Mouse (Mus musculus): ENCODE data around the gene Drc3. TPM values are rescaled to one million over a fixed set of nuclear protein-coding genes. Genes with fewer than 3 reads are reported as not detected.
A peak's percentile ranks its signal among the peaks of the same experiment; 100 is the strongest.

The Drc3 gene
- polyA plus RNA-seq, 1 experiment from 2014 or later = 1.3 TPM

DNA sequence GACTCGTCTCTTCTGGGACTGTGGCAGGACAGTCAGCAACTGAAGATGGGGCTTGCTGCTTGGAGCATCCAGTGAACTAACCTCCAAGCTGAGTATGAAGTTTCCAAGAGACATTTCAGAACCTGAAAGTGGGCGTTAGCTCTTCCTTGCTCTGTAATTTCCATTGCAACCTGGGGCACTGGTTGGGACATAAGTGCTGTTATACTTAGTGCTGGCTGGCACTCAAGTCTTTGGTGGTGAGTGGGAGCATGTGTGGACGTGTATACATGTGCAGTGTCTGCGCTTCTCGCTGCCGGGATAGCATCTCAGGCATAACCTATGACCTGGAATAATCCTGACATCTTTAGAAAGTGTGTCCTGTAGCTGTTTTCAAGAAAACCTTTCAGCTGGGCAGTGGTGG, 38.2 kb downstream of the Drc3 start:
- WGBS = 90% methylated on average over 6 of the region's 6 CpGs
- no peak overlapping the region for H3K9ac ChIP-seq (ENCODE audit: low read depth, low read length)
- no peaks in the 10 kb centered on the region for H3K27me3 ChIP-seq (ENCODE audit: control insufficient read depth, insufficient read depth, low read length)
- no peaks in the 10 kb centered on the region for H3K36me3 ChIP-seq (ENCODE audit: control insufficient read depth, insufficient read depth, low read length)
- no peaks in the 10 kb centered on the region for H3K4me1 ChIP-seq (ENCODE audit: control insufficient read depth, insufficient read depth, low read length)
- no peak overlapping the region for H3K4me2 ChIP-seq (replicated peaks; ENCODE audit: low read depth, low read length)
- H3K4me3 ChIP-seq (ENCODE audit: low read length) = no peak overlapping the region
- H3K27ac ChIP-seq (ENCODE audit: low read depth, low read length) = no peak overlapping the region
- no peak for ATAC-seq (ENCODE audit: low FRiP score, low TSS enrichment)
- H3K9me3 ChIP-seq (ENCODE audit: control insufficient read depth, low read length) = no peaks in the 10 kb centered on the region

DNA sequence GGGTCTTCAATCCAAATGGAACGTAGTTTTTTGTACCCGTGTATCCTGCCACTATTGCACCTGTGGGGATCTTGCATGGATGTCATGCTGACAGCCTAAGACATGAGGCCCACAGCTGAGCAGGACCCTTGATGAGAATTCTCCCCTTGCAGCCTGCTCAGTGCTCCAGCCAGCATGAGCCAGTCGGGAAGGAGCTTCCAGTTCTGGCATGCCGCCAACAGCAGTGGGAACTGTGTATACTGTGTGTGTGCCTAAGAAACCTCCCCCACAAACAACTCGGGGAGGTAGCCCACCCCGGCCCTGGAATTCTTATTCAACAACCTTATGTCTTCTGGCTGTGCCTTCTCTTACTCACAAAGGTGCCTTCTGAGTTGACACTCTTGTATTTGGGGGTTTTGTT, 43.4 kb downstream of the Drc3 start:
- no peaks in the 10 kb centered on the region for H3K27me3 ChIP-seq (ENCODE audit: control insufficient read depth, insufficient read depth, low read length)
- no peaks in the 10 kb centered on the region for H3K4me1 ChIP-seq (ENCODE audit: control insufficient read depth, insufficient read depth, low read length)
- no peak overlapping the region for H3K4me2 ChIP-seq (replicated peaks; ENCODE audit: low read depth, low read length)
- peaks cover 16% of the 10 kb centered on the region for H3K36me3 ChIP-seq (ENCODE audit: control insufficient read depth, insufficient read depth, low read length)
- H3K9me3 ChIP-seq (ENCODE audit: control insufficient read depth, low read length) = no peaks in the 10 kb centered on the region
- 0 out of 2 replicates have a peak, but pooled peaks have one; percentile 57 for ATAC-seq (ENCODE audit: low FRiP score, low TSS enrichment)
- WGBS = 73% methylated on average over 6 of the region's 6 CpGs
- H3K27ac ChIP-seq (ENCODE audit: low read depth, low read length) = no peak overlapping the region
- no peak overlapping the region for H3K9ac ChIP-seq (ENCODE audit: low read depth, low read length)
- H3K4me3 ChIP-seq (ENCODE audit: low read length) = no peak overlapping the region

DNA sequence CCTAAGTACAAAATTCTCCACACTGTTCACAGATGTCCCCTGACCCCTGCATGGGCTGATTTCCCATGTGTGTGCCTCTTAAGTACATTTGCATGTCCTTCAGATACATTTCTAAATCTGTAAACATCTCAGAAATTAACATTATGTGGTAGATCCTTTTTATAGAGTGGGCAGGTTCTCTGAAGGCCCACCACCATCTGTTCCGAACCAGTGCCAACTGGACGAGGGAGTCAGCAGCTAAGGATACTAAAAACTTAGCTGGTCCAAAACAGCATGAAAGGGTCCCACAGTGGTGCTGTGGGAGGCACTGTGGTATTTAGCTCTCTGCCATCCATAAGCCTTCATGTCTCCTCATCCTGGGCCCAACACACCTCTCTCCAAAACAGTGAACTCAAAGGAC, 44.0 kb downstream of the Drc3 start:
- Histone ChIP-seq H3K9ac (ENCODE audit: low read depth, low read length) (no peak overlapping the region), H3K27ac (ENCODE audit: low read depth, low read length) (no peak overlapping the region), H3K9me3 (ENCODE audit: control insufficient read depth, low read length) (no peaks in the 10 kb centered on the region), H3K27me3 (ENCODE audit: control insufficient read depth, insufficient read depth, low read length) (no peaks in the 10 kb centered on the region), H3K36me3 (ENCODE audit: control insufficient read depth, insufficient read depth, low read length) (peaks cover 20% of the 10 kb centered on the region), H3K4me2 (replicated peaks; ENCODE audit: low read depth, low read length) (no peak overlapping the region), H3K4me3 (ENCODE audit: low read length) (no peak overlapping the region), H3K4me1 (ENCODE audit: control insufficient read depth, insufficient read depth, low read length) (no peaks in the 10 kb centered on the region)
- ATAC-seq (ENCODE audit: low FRiP score, low TSS enrichment) = no peak
- 94% methylated on average over 2 of the region's 2 CpGs for WGBS

DNA sequence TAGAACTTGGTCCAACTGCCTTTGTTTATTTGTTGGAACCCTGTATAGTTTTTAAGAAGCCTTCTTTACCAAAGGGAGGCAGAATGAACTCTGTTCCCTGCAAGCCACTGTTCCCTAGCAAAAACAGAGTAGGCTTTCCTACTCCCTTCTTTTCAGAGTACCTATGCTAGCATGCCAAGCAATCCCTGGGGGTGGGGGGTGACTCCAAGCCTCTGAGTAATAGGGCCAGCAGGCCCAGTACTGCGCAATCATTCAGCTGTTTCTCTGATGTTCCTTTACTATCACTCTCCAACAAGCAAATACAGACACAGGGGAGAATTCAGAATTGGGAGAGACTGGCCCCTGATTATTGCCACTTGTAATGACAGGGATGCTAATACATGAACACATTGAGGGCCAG, 53.5 kb downstream of the Drc3 start:
- Histone ChIP-seq H3K36me3 (ENCODE audit: control insufficient read depth, insufficient read depth, low read length) (peaks cover 76% of the 10 kb centered on the region), H3K9me3 (ENCODE audit: control insufficient read depth, low read length) (no peaks in the 10 kb centered on the region), H3K4me2 (replicated peaks; ENCODE audit: low read depth, low read length) (no peak overlapping the region), H3K27me3 (ENCODE audit: control insufficient read depth, insufficient read depth, low read length) (no peaks in the 10 kb centered on the region), H3K4me3 (ENCODE audit: low read length) (no peak overlapping the region), H3K9ac (ENCODE audit: low read depth, low read length) (no peak overlapping the region), H3K27ac (ENCODE audit: low read depth, low read length) (no peak overlapping the region), H3K4me1 (ENCODE audit: control insufficient read depth, insufficient read depth, low read length) (no peaks in the 10 kb centered on the region)
- no peak for ATAC-seq (ENCODE audit: low FRiP score, low TSS enrichment)
- WGBS = 95% methylated on average over 1 of the region's 1 CpGs

DNA sequence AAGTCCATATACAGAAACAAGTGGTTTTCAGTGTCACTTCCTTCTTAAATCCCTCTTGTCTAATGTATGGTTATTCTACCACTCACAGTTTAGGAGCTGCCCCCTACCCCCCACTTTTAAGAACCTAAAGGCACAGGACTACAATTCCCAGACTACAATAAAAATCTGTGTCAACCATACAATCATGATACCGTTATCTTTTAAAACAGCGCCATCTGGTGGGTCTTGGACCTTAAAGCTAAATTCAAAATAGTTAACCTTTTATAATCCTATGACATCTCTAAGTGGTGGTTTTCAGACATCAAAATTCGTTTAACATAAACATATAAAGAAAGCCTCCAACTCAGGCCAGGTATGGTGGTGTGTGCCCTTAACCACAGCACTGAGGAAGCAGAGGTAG, 59.0 kb downstream of the Drc3 start:
- no peaks in the 10 kb centered on the region for H3K27me3 ChIP-seq (ENCODE audit: control insufficient read depth, insufficient read depth, low read length)
- H3K4me1 ChIP-seq (ENCODE audit: control insufficient read depth, insufficient read depth, low read length) = peaks cover 8% of the 10 kb centered on the region
- H3K9me3 ChIP-seq (ENCODE audit: control insufficient read depth, low read length) = no peaks in the 10 kb centered on the region
- H3K36me3 ChIP-seq (ENCODE audit: control insufficient read depth, insufficient read depth, low read length) = peaks cover 25% of the 10 kb centered on the region
- H3K27ac ChIP-seq (ENCODE audit: low read depth, low read length) = no peak overlapping the region
- no peak overlapping the region for H3K4me3 ChIP-seq (ENCODE audit: low read length)
- 12% methylated on average over 3 of the region's 3 CpGs for WGBS
- no peak for ATAC-seq (ENCODE audit: low FRiP score, low TSS enrichment)
- no peak overlapping the region for H3K4me2 ChIP-seq (replicated peaks; ENCODE audit: low read depth, low read length)
- no peak overlapping the region for H3K9ac ChIP-seq (ENCODE audit: low read depth, low read length)

DNA sequence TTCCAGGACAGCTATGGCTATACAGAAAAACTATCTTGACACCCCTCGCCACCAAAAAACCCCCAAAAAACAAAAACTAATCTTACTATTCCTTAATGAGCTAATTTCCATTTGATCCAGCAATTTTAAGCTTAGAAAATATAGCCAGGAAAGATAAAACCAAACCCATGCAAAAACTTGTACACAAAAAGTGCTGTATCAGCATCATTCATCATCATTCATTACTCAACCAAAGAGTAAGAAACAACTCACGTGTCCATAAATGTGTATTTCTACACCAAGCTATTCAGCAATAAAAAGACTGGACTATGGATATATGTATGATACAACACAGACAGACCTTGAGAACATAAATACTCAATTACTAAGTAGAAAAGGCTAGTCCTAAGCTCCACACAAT, 59.8 kb downstream of the Drc3 start:
- no peak overlapping the region for H3K27ac ChIP-seq (ENCODE audit: low read depth, low read length)
- no peak overlapping the region for H3K9ac ChIP-seq (ENCODE audit: low read depth, low read length)
- 88% methylated on average over 2 of the region's 2 CpGs for WGBS
- no peak overlapping the region for H3K4me3 ChIP-seq (ENCODE audit: low read length)
- H3K9me3 ChIP-seq (ENCODE audit: control insufficient read depth, low read length) = no peaks in the 10 kb centered on the region
- peaks cover 18% of the 10 kb centered on the region for H3K36me3 ChIP-seq (ENCODE audit: control insufficient read depth, insufficient read depth, low read length)
- H3K4me2 ChIP-seq (replicated peaks; ENCODE audit: low read depth, low read length) = no peak overlapping the region
- H3K27me3 ChIP-seq (ENCODE audit: control insufficient read depth, insufficient read depth, low read length) = no peaks in the 10 kb centered on the region
- H3K4me1 ChIP-seq (ENCODE audit: control insufficient read depth, insufficient read depth, low read length) = peaks cover 8% of the 10 kb centered on the region
- ATAC-seq (ENCODE audit: low FRiP score, low TSS enrichment) = no peak

DNA sequence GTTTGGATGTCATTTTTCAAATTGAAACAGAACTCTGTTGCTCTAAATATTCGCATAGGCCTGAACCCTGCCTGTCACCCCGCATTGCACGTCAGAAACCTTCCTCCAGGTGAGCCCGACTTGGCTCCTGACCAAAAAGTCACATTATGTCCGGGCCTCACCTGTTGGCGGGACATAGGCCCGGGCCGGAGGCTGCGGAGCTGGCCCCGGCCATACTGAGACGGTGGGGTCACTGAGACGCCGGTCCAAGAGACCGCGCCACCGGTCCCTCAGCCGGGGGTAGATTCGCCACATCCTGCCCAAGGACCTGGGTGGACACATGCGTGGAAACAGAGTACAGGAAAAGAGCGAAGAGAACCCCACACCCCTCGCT, 63.4 kb downstream of the Drc3 start:
- Histone ChIP-seq H3K27me3 (ENCODE audit: control insufficient read depth, insufficient read depth, low read length) (no peaks in the 10 kb centered on the region), H3K9me3 (ENCODE audit: control insufficient read depth, low read length) (no peaks in the 10 kb centered on the region), H3K4me3 (ENCODE audit: low read length) (peak overlapping the region; percentile 95), H3K4me1 (ENCODE audit: control insufficient read depth, insufficient read depth, low read length) (peaks cover 19% of the 10 kb centered on the region), H3K4me2 (replicated peaks; ENCODE audit: low read depth, low read length) (peak overlapping the region; percentile 48), H3K36me3 (ENCODE audit: control insufficient read depth, insufficient read depth, low read length) (no peaks in the 10 kb centered on the region), H3K27ac (ENCODE audit: low read depth, low read length) (no peak overlapping the region), H3K9ac (ENCODE audit: low read depth, low read length) (peak overlapping the region; percentile 95)
- under 1% methylated on average over 21 of the region's 21 CpGs for WGBS
- peak; percentile 66 for ATAC-seq (ENCODE audit: low FRiP score, low TSS enrichment)

DNA sequence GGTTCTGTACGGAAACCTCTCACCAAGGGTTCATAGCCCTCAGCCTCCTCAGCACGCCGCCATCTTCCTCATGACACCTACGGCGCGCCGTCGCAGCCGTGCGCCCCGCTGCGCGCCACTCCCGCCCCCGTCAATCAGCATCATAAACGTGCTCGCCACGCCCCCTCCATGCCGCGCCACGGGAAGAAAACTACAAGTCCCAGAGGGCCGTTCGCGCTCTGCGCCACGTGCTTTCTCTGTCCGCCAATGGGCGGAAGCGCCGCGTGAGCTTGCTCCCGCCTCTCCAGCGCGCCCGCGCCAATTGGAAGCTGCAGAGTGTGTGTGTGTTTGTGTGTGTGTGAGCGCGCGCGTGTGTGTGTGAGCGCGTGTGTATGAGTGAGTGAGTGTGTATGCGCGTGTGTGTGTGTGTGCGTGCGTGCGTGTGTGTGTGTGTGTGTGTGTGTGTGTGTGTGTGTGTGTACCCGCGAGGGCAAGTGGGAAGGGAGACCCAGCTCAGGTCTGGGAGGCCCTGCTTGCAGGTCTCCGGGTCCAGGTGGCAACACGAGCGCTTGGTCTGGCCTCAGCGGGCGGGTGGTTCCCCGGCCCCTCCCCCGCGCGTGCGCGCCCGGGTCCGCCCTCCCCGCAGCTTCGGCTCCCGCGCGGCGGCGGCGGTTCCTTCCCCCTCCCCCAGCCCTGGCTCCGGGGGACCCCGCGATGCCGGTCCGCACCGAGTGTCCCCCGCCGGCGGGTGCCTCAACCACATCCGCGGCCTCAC, 64.0 kb downstream of the Drc3 start, which contains the start of gene Gid4:
TSS of gene Gid4 (plus strand) at position 183 of the 754 bp plus-strand sequence.
- ATAC-seq (ENCODE audit: low FRiP score, low TSS enrichment) = peak; percentile 97
- peak within 1 kb of the TSS; percentile 85 for H3K27ac ChIP-seq (ENCODE audit: low read depth, low read length)
- peak within 1 kb of the TSS; percentile 95 for H3K9ac ChIP-seq (ENCODE audit: low read depth, low read length)
- H3K4me2 ChIP-seq (replicated peaks; ENCODE audit: low read depth, low read length) = peak within 1 kb of the TSS; percentile 95
- no peaks in the 10 kb centered on the region for H3K36me3 ChIP-seq (ENCODE audit: control insufficient read depth, insufficient read depth, low read length)
- H3K27me3 ChIP-seq (ENCODE audit: control insufficient read depth, insufficient read depth, low read length) = no peaks in the 10 kb centered on the region
- WGBS = under 1% methylated on average over 73 of the region's 81 CpGs
- peak within 1 kb of the TSS; percentile 95 for H3K4me3 ChIP-seq (ENCODE audit: low read length)
- H3K4me1 ChIP-seq (ENCODE audit: control insufficient read depth, insufficient read depth, low read length) = peaks cover 19% of the 10 kb centered on the region
- H3K9me3 ChIP-seq (ENCODE audit: control insufficient read depth, low read length) = no peaks in the 10 kb centered on the region

DNA sequence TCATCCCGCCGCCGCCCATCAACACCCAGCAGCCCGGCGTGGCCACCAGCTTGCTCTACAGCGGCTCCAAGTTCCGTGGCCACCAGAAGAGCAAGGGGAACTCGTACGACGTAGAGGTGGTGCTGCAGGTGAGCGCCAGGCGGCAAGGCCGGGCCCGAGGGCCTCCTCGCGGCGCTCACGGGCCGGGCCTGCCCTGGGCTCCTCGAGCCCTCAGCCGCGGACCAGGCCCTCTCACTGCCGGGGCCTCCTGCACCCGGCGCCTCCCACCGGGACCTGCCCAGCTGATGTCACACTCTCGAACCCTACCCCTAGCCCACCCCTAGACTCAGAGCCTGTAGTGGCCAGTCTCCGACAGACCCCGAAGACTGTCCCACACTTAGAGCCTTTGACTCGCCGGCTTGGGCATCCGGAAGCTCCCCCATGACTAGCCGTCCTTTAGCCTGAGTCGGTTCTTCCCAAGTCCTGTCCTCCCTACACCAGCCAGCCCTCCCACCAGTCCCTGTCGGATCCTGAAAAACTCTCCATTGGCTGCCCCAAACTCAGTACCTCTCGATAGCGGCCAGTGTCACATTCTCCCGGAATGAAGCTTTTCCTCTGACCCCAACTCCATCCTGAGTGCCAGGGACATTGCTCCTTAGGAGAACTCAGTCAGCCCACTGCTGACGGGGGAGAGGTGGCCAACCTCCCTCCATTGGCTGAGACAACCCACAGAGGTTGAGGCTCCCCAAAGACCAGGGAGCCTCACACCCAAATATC, 64.8 kb downstream of the Drc3 start, which contains the start of gene Atpaf2:
TSS of gene Atpaf2 (minus strand) at position 741 of the 756 bp plus-strand sequence.
- Histone ChIP-seq H3K36me3 (ENCODE audit: control insufficient read depth, insufficient read depth, low read length) (no peaks in the 10 kb centered on the region), H3K27ac (ENCODE audit: low read depth, low read length) (peak within 1 kb of the TSS; percentile 85), H3K27me3 (ENCODE audit: control insufficient read depth, insufficient read depth, low read length) (no peaks in the 10 kb centered on the region), H3K9me3 (ENCODE audit: control insufficient read depth, low read length) (no peaks in the 10 kb centered on the region), H3K4me2 (replicated peaks; ENCODE audit: low read depth, low read length) (peak within 1 kb of the TSS; percentile 95), H3K9ac (ENCODE audit: low read depth, low read length) (peak within 1 kb of the TSS; percentile 95), H3K4me1 (ENCODE audit: control insufficient read depth, insufficient read depth, low read length) (peaks cover 19% of the 10 kb centered on the region), H3K4me3 (ENCODE audit: low read length) (peak within 1 kb of the TSS; percentile 95)
- ATAC-seq (ENCODE audit: low FRiP score, low TSS enrichment) = peak; percentile 38
- WGBS = under 1% methylated on average over 35 of the region's 39 CpGs

All from kidney, embryonic 14.5 days (tissue).